Mouse (Mus musculus): ENCODE measurements around the gene Wdr6.

The Wdr6 gene

DNA sequence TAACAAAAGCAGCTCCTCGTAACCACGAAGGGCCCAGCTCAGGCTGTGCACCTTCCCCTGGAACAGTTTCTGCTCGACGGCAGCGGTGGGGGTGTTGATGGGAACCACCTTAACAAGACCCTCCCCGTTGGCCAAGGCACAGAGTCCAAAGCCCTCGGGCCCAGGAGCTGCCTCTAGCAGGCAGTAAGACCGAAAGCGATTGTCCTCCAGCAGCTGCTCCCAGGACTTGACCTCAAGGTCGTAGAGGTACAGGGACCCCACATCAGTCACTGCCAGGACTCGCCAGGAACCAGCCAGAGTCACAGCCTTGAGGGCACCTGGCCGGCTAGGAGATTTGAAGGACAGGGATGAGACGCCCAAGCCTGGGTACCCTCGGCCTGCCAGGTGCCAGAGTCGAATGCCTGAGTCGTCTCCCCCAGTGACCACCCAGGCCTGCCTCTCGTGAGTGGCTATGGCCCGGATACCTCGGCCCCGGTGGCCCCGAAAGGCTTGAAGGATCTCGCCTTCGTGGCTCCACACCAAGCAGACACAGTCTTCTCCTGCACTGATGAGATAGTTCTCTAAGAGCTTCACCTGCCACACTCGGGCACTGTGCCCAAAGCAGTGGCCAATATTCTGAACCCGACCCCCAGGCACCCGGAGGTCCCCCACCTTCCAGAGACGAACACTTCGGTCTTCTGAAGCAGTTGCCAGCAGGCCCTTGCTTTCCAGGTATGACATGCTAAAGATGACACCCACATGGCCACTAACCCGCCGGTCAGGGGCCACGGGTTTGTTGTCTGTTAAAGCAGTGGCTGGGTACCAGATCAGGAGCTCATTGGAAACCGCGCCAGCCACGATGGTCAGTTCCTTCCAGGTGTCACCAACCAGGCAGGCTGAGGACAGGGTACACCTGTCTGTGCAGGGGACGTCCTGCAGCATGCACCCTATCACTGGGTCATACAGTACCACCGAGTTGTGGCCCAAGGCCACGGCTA lies 2.9 kb downstream of the Wdr6 start:
- in situ Hi-C loops (cut with MboI; ENCODE audit: low pct_unique_long_range_greater_than_20kb in 1 of 2, low sequenced_read_pairs in 2 of 2, unreplicated experiment in 1 of 2) = no loop called here

DNA sequence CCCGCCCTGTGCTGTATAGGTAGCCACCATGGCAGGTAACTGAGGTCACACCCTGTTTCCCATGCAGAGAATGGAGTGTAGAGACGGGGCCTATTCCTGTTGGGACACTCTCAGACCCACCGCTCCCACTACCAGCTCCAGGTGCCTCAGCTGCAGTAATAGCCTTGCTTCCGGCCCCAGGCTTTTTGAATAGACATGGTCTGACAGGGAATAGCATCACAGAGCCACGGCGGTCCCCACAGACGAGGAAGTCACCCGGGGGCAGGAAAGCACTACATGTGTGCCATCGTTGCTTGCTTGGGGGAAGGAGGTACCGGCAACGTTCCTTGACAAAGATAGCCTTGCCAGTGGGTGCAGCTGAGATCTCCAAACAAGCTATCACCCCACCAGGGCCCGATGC lies 3.6 kb downstream of the Wdr6 start:
- in situ Hi-C loops (cut with MboI; ENCODE audit: low pct_unique_long_range_greater_than_20kb in 1 of 2, low sequenced_read_pairs in 2 of 2, unreplicated experiment in 1 of 2) = no loop called here

DNA sequence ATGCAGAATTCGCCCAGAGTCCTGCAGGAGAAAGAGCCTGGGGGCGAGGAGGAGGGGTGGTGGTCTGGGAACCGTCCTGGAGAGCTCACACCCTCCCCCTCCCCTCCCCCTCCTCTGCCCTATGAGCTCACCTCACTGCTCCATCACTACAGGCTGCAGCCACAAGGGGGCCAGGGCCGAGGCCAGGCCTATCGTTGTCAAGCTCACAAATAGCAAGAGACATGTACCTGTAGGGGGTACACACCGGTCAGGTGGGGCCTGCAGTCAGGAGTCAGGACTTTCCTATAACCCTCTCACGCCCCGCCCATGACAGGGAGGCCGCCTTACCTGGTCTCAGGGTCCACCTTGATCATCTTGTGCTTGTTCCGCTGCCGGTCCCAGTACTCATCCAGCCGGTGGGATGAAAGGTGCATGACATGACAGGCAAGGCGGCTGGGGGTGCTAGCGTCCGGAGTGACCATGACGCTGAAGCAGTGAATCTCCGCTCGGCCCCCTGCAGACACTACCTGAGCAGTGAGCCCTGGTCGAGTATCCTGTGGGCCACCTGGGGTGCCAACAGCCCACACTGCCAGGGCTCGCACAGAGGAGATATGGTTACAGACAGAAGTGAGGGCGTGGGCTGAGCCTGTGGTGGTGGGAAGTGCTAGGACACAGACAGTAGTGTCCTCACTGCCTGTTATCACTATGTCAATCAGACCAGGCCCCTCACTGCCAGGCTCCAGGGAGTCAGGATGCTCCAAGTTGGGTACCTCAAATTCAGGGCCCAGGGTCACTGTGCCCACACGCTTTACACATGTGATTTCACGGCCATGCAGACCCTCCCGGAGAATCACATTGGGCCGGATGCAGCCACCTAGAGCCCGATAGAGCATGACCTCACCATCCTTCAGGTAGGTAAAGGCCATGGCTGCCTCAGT lies 4.5 kb downstream of the Wdr6 start:
- in situ Hi-C loops (cut with MboI; ENCODE audit: low pct_unique_long_range_greater_than_20kb in 1 of 2, low sequenced_read_pairs in 2 of 2, unreplicated experiment in 1 of 2) = no loop called here

DNA sequence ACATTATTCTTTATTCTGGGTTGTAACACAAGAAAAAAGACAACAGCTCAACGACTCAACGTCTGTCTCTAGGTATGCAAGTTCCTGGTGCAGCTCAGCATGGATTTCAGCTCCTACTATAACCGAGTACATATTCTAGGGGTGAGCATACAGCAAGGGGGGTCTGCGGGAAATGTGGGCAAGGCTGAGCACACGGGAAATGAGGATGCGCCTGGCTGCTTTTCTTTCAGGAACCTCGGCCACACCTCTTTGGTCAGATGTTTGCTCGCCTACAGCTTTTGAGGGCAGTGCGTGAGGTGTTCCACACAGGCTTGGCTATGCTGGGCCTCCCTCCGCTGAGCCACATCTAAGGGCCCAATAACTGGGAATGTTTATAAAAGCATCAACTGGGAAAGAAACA lies 6.2 kb downstream of the Wdr6 start:
- in situ Hi-C loops (cut with MboI; ENCODE audit: low pct_unique_long_range_greater_than_20kb in 1 of 2, low sequenced_read_pairs in 2 of 2, unreplicated experiment in 1 of 2) = no loop called here

DNA sequence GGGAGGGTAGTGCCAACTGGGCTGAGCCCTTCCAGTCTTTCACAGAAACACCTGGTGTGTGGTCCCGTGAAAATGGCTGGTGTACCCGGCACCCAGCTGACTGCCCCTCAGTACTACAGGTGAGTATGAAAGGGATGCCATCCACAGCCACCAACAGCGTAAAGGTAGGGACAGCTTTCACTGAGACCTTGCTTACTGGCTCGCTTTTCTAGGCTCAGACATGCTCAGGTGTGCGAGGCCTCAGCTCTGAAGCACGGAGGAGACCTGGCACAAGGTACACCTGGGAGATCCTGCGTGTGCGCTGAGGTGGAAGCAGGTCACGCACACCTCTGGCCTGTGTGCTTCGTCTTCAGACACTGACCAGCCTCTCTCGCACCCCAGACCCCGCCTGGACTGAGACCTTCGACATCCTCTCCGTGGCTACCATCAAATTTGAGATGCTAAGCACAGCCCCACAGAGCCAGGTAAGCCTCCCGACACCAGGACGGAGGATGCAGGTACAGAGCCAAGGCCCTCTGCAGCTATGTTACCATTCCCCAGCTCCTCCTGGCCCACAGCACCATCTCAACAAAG lies 7.1 kb downstream of the Wdr6 start:
- in situ Hi-C loops (cut with MboI; ENCODE audit: low pct_unique_long_range_greater_than_20kb in 1 of 2, low sequenced_read_pairs in 2 of 2, unreplicated experiment in 1 of 2) = no loop called here

DNA sequence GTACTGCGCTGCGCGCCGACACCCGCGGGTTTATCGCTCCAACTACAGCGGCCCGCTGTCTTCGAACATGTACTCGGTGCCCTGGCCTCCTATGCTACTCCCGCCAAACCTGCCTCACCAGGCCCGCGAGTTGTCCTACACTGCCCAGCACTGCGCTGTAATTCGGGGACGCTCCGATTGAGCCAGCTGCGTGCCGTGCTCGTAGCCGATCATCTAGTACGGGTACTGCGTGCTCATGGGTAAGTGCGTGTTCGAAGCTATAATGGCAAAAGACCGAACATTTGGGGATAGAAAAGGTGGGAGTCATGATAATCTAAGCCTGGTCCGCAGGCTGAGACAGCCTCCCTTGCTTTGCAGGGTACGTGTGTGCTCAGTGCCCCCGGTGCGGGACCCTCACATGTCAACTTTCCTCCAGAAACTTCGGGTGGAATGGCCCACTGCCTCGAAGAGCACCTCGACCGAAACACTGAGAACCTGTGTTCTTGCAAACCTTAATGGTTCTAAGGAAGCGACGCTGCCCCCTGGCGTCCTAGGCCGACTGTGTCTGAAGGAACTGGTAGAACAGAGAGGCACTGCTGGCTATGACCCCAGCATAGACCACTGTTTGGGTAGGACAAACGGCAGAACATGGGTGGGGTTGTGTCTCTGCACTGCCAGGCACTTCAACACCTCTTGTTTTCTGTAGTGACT lies 8.2 kb downstream of the Wdr6 start:
- in situ Hi-C loops (cut with MboI; ENCODE audit: low pct_unique_long_range_greater_than_20kb in 1 of 2, low sequenced_read_pairs in 2 of 2, unreplicated experiment in 1 of 2) = no loop called here

DNA sequence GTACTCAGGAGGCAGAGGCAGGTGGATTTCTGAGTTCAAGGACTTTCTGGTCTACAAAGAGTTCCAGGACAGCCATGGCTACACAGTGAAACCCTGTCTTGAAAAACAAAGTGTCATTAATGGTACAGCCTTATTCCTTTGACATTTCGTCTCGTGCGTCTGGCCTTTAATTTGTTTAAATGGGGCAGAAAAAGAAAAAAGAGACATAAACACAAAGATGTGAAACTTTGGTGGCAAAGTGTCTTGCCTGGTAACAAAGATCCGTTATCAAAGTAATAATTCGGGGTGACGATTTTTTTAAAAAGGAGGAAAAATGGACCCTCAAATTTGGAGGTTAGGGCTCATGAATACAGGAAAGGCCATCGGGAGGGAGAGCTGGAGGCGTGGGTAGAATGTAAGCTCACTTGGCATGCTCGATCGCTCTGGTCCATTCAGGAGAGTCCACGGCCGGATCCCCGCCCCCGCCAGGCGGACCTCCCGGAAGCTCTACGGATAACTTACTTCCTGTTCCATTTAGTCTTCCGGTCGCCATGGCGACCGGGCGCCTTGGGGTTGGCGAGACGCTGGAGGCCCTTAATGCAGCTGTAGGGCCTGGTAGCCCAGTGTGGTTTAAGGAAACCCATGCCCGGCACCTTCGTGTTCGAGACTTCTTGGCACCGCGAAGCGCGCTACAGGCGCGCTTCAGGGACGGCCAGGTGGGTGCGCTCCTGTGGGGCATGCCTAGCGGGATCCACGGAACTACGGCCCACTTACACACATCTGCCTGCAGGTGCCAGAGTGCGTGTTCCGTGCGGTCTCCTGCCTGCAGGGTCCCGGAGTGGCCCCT lies 8.9 kb downstream of the Wdr6 start, which contains the start of gene Dalrd3:
Dalrd3 (plus strand) TSS at position 506 of the 826 bp plus-strand sequence.
- in situ Hi-C loops (cut with MboI; ENCODE audit: low pct_unique_long_range_greater_than_20kb in 1 of 2, low sequenced_read_pairs in 2 of 2, unreplicated experiment in 1 of 2) = no loop called here

GRCm38 (mm10) chr9:108568511-108568921 lies 10.0 kb downstream of the Wdr6 start:
- in situ Hi-C loops (cut with MboI; ENCODE audit: low pct_unique_long_range_greater_than_20kb in 1 of 2, low sequenced_read_pairs in 2 of 2, unreplicated experiment in 1 of 2) = no loop called here

- in situ Hi-C loops (cut with MboI; ENCODE audit: low pct_unique_long_range_greater_than_20kb in 1 of 2, low sequenced_read_pairs in 2 of 2, unreplicated experiment in 1 of 2) = no loop called here
Measured at GRCm38 (mm10) chr9:108567931-108568419, 10.6 kb downstream of the Wdr6 start.

DNA sequence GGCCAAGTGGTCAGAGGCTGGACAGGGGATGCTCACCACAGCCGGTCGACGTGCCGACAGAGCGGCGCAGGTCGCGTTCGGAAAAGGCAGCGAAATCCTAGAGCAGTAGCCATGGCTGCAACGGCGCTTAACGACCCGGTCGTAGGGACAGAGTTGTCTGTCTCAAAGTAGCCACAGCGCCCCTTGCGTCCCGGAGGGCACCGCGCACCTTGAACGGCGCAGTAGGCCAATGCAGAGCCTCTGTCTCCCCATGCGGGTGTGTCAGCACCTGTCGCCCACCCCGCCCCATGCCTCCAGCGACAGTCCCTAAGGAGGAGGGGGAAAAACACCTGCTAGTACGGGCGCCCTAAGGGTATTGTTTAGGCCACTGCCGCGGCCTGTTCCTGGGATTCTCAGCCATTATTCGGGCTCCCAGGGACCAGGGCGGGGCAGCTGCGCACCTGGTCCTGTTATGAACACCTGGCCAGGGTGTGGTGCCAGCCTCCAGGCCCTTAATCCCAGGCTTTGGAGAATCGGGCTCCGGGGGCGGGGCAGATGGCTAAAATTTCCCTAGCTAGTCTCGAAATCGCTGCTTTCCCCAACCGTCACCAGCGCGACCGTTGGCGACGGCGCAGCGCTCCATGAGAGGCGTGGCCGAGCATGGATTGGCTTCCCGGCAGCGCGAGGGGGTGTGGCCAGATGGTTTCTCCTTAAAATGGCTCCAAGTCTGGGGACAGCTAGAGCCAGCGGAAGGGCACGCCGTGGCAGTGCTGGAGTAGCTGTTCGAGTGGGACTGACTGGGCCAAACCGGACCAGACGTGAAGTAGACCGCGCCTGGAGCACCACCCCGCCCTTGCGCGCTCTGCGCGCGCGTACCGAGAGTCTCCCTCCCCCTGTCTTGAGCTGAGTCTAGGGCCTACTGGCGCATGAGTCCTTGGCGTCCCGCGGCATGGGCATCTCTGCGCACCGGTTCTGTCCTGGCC lies 11.4 kb downstream of the Wdr6 start, which contains the start of gene Ndufaf3:
Ndufaf3 (minus strand) TSS at position 620 of the 962 bp plus-strand sequence.
- in situ Hi-C loops (cut with MboI; ENCODE audit: low pct_unique_long_range_greater_than_20kb in 1 of 2, low sequenced_read_pairs in 2 of 2, unreplicated experiment in 1 of 2) = no loop called here

- in situ Hi-C loops (cut with MboI; ENCODE audit: low pct_unique_long_range_greater_than_20kb in 1 of 2, low sequenced_read_pairs in 2 of 2, unreplicated experiment in 1 of 2) = no loop called here
Measured at GRCm38 (mm10) chr9:108565881-108566814, 12.4 kb downstream of the Wdr6 start.

GRCm38 (mm10) chr9:108564131-108564530 lies 14.4 kb downstream of the Wdr6 start:
- in situ Hi-C loops (cut with MboI; ENCODE audit: low pct_unique_long_range_greater_than_20kb in 1 of 2, low sequenced_read_pairs in 2 of 2, unreplicated experiment in 1 of 2) = no loop called here

DNA sequence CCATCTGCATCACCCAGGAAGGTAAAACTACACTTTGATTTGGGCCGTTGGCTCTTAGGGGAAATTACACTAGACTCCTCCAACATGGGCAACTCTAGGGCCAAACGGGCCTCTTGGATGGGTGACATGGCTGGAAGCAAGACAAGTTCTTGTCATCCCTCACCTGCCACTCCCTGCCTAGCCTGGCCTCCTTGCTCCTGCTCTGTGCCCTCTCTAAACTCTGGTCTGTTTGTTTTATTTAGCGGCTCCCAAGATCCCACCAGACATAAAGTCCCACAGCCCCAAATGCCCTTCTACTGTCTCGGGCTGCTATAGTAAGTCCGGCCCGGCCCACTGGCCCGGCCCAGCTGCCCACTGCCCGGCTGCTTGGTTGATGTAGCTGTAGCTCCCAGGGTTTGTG lies 14.9 kb downstream of the Wdr6 start:
- in situ Hi-C loops (cut with MboI; ENCODE audit: low pct_unique_long_range_greater_than_20kb in 1 of 2, low sequenced_read_pairs in 2 of 2, unreplicated experiment in 1 of 2) = no loop called here

DNA sequence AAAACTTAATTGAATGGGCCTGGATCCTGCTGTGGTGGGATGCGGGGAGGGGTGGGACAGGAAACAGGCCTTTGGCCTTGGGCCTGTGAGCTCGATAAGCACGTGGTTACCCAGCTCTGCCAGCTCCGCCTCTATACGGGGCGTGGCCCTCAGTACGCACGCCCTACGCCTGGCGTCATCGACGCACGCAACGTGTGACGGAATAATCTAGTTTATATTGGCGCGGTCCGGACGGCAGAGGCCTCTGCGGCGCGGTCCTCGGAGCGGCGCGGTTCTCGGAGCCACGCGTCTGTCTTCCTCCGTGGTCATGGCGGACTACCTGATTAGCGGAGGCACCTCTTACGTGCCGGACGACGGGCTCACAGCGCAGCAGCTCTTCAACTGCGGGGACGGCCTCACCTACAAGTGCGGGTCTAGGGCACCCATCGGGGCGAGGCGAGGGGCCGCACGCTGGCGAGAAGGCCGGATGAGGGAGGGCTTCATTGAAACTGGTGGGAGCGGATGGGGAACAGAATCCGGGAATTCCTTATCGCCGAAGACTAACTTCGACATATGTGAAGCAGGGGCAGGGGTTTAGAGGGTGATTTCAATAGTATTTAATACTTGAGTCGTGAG lies 18.2 kb downstream of the Wdr6 start, which contains the start of gene Impdh2:
Impdh2 (plus strand) TSS at position 60 of the 615 bp plus-strand sequence.
- in situ Hi-C loops (cut with MboI; ENCODE audit: low pct_unique_long_range_greater_than_20kb in 1 of 2, low sequenced_read_pairs in 2 of 2, unreplicated experiment in 1 of 2) = no loop called here

DNA sequence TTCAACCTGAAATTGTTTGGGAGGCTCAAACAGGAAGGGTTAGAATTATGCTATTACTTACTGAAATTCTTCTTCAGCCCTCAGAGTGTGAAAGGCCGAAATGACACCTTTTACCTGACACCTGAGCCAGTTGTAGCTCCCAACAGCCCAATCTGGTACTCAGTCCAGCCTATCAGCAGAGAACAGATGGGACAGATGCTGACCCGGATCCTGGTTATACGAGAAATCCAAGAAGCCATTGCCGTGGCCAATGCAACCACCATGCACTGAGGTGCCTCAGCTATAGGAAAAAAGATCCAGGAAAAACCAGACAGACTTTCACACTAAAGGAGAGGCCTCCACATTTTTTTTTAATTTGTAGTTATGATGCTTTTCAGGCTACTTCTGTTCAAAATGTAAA lies 19.4 kb downstream of the Wdr6 start:
- in situ Hi-C loops (cut with MboI; ENCODE audit: low pct_unique_long_range_greater_than_20kb in 1 of 2, low sequenced_read_pairs in 2 of 2, unreplicated experiment in 1 of 2) = no loop called here

Data from mouse embryonic stem cell (cell line).